Mouse (Mus musculus): ENCODE results near the gene Gm13283.
"Not testable (repeated sequence)": the region's sequence is repeated elsewhere in the genome, so short reads cannot be mapped to it uniquely, and the experiment has no call there.

Gm13283 gene

DNA sequence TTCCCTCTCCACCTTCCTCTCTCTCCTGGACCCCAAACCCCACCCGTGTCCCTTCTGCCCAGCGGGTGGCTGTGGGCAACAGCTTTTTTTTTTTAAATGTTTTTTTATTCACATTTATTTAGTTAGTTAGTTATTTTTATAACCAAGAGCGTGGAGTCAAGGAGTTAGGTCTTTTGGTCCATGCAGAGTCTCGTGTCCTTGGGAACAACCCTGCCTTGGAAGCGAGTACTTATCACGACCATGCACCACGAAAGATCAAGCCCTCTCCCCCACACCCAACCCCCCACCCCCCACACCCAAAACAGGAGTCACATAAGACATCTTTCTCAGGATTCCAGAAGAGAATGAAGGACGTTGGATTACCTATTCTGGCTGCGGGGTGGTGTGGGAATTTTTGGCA lies 2.4 kb downstream of the Gm13283 start:
- DNase-seq (ENCODE audit: low spot score in 2 of 2): peak in 1 of 2 experiments; percentile 69

DNA sequence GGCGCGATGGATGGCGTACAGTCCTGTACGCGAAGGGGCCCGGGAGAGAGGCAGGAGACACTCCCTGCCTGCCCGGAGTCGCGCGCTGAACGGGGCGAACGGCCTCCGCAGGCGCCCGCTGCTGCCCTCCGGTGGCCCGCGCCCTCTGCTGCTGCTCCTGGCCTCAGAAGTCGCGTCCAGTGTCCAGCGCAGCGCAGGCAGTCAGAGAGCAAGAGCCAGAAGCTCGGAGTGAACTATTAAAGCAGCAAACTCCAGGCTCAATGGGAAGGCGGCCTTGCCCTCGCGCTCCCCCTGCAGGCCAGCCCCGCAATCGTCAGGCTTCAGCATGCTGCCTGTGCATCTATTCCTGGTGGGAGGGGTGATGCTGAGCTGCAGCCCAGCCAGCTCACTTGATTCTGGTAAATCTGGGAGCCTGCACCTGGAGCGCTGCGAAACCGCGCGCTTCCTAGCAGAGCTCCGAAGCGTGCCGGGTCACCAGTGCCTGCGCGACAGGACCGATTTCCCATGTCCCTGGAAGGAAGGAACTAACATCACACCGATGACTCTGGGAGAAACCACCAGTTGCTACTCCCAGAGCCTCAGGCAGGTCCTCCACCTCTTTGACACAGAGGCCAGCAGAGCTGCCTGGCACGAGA lies 3.6 kb downstream of the Gm13283 start:
- DNase-seq (ENCODE audit: low spot score in 2 of 2): not testable (repeated sequence)

DNA sequence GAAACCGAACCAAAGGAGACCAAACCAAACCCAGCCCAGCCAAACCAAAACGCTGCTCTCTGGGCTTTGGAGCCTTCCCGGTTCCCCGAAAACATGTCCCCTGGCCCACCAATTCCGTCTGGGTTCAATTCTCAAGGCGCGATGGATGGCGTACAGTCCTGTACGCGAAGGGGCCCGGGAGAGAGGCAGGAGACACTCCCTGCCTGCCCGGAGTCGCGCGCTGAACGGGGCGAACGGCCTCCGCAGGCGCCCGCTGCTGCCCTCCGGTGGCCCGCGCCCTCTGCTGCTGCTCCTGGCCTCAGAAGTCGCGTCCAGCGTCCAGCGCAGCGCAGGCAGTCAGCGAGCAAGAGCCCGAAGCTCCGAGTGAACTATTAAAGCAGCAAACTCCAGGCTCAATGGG lies 13.6 kb downstream of the Gm13283 start, which contains the start of gene Gm13290:
Gene Gm13290 (plus strand): TSS at position 301 of the 400 bp plus-strand sequence.
- DNase-seq (ENCODE audit: low spot score in 2 of 2): not testable (repeated sequence)

DNA sequence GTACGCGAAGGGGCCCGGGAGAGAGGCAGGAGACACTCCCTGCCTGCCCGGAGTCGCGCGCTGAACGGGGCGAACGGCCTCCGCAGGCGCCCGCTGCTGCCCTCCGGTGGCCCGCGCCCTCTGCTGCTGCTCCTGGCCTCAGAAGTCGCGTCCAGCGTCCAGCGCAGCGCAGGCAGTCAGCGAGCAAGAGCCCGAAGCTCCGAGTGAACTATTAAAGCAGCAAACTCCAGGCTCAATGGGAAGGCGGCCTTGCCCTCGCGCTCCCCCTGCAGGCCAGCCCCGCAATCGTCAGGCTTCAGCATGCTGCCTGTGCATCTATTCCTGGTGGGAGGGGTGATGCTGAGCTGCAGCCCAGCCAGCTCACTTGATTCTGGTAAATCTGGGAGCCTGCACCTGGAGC lies 16.7 kb downstream of the Gm13283 start, which contains the start of gene Gm13289:
Gene Gm13289 (plus strand): TSS at position 301 of the 400 bp plus-strand sequence.
- not testable (repeated sequence) for DNase-seq (ENCODE audit: low spot score in 2 of 2)

DNA sequence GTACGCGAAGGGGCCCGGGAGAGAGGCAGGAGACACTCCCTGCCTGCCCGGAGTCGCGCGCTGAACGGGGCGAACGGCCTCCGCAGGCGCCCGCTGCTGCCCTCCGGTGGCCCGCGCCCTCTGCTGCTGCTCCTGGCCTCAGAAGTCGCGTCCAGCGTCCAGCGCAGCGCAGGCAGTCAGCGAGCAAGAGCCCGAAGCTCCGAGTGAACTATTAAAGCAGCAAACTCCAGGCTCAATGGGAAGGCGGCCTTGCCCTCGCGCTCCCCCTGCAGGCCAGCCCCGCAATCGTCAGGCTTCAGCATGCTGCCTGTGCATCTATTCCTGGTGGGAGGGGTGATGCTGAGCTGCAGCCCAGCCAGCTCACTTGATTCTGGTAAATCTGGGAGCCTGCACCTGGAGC lies 19.6 kb downstream of the Gm13283 start, which contains the start of gene Gm13272:
Gene Gm13272 (plus strand): TSS at position 301 of the 400 bp plus-strand sequence.
- DNase-seq (ENCODE audit: low spot score in 2 of 2): not testable (repeated sequence)

DNA sequence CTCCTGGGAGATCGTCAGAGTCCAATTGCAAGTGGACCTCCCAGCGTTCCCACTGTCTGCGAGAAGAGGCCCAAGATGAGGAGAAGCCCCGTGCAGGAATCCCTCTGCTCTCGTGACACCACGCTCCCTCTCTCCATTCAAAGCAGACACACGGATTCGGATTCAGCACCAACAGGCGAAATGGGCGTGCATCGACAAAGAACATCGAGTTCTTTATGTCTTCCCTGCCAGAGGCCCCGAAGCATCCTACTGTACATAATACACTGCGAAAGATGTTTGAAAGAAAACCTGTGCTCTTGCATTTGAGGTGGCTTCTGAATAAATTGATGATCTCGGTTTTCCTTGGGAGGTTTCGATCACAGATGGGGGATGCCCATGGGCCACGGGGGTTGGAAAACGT lies 20.4 kb downstream of the Gm13283 start:
- DNase-seq (ENCODE audit: low spot score in 2 of 2): peak in 1 of 2 experiments; percentile 62

DNA sequence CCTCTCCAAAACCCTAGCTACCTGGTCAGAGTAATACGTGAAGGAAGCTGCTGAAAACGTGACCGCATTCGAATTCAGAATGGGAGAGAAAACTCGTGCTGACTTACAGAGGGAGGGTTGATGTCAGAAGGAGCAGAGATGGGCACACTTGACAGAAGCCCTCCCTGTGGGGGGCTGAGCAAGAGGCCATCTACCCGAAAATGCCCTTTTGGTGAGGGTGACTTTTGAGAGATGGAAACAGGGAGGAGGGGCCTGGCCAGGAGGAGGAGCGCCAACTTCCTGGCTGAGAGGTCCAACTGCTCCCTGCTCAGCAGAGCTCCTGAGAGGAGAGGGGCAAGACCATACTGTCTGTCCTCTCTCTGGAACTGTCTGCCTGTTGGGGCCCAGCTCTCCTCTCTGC lies 21.9 kb downstream of the Gm13283 start, which contains the start of gene Ifnz:
Gene Ifnz (plus strand): TSS at position 301 of the 400 bp plus-strand sequence.
- not testable (repeated sequence) for DNase-seq (ENCODE audit: low spot score in 2 of 2)

DNA sequence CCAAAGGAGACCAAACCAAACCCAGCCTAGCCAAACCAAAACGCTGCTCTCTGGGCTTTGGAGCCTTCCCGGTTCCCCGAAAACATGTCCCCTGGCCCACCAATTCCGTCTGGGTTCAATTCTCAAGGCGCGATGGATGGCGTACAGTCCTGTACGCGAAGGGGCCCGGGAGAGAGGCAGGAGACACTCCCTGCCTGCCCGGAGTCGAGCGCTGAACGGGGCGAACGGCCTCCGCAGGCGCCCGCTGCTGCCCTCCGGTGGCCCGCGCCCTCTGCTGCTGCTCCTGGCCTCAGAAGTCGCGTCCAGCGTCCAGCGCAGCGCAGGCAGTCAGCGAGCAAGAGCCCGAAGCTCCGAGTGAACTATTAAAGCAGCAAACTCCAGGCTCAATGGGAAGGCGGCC lies 22.4 kb downstream of the Gm13283 start:
- not testable (repeated sequence) for DNase-seq (ENCODE audit: low spot score in 2 of 2)

DNA sequence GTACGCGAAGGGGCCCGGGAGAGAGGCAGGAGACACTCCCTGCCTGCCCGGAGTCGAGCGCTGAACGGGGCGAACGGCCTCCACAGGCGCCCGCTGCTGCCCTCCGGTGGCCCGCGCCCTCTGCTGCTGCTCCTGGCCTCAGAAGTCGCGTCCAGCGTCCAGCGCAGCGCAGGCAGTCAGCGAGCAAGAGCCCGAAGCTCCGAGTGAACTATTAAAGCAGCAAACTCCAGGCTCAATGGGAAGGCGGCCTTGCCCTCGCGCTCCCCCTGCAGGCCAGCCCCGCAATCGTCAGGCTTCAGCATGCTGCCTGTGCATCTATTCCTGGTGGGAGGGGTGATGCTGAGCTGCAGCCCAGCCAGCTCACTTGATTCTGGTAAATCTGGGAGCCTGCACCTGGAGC lies 25.5 kb downstream of the Gm13283 start, which contains the start of gene Gm13276:
Gene Gm13276 (plus strand): TSS at position 301 of the 400 bp plus-strand sequence.
- DNase-seq (ENCODE audit: low spot score in 2 of 2): not testable (repeated sequence)

DNA sequence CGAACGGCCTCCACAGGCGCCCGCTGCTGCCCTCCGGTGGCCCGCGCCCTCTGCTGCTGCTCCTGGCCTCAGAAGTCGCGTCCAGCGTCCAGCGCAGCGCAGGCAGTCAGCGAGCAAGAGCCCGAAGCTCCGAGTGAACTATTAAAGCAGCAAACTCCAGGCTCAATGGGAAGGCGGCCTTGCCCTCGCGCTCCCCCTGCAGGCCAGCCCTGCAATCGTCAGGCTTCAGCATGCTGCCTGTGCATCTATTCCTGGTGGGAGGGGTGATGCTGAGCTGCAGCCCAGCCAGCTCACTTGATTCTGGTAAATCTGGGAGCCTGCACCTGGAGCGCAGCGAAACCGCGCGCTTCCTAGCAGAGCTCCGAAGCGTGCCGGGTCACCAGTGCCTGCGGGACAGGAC lies 28.5 kb downstream of the Gm13283 start, which contains the start of gene Gm13277:
Gene Gm13277 (plus strand): TSS at position 231 of the 400 bp plus-strand sequence.
- DNase-seq (ENCODE audit: low spot score in 2 of 2): peak; percentile 61 to 76

DNA sequence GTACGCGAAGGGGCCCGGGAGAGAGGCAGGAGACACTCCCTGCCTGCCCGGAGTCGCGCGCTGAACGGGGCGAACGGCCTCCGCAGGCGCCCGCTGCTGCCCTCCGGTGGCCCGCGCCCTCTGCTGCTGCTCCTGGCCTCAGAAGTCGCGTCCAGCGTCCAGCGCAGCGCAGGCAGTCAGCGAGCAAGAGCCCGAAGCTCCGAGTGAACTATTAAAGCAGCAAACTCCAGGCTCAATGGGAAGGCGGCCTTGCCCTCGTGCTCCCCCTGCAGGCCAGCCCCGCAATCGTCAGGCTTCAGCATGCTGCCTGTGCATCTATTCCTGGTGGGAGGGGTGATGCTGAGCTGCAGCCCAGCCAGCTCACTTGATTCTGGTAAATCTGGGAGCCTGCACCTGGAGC lies 31.3 kb downstream of the Gm13283 start, which contains the start of gene Gm13278:
Gene Gm13278 (plus strand): TSS at position 301 of the 400 bp plus-strand sequence.
- DNase-seq (ENCODE audit: low spot score in 2 of 2): not testable (repeated sequence)

DNA sequence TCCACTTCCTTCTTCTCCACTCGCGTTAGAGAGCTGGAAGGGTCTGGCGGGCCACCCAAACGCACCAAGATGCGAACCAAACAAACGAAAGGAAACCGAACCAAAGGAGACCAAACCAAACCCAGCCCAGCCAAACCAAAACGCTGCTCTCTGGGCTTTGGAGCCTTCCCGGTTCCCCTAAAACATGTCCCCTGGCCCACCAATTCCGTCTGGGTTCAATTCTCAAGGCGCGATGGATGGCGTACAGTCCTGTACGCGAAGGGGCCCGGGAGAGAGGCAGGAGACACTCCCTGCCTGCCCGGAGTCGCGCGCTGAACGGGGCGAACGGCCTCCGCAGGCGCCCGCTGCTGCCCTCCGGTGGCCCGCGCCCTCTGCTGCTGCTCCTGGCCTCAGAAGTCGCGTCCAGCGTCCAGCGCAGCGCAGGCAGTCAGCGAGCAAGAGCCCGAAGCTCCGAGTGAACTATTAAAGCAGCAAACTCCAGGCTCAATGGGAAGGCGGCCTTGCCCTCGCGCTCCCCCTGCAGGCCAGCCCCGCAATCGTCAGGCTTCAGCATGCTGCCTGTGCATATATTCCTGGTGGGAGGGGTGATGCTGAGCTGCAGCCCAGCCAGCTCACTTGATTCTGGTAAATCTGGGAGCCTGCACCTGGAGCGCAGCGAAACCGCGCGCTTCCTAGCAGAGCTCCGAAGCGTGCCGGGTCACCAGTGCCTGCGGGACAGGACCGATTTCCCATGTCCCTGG lies 34.2 kb downstream of the Gm13283 start, which contains the start of gene Gm13275:
Gene Gm13275 (plus strand): TSS at position 552 of the 740 bp plus-strand sequence.
- DNase-seq (ENCODE audit: low spot score in 2 of 2): peak; percentile 59 to 89

DNA sequence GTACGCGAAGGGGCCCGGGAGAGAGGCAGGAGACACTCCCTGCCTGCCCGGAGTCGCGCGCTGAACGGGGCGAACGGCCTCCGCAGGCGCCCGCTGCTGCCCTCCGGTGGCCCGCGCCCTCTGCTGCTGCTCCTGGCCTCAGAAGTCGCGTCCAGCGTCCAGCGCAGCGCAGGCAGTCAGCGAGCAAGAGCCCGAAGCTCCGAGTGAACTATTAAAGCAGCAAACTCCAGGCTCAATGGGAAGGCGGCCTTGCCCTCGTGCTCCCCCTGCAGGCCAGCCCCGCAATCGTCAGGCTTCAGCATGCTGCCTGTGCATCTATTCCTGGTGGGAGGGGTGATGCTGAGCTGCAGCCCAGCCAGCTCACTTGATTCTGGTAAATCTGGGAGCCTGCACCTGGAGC lies 37.2 kb downstream of the Gm13283 start, which contains the start of gene Gm13279:
Gene Gm13279 (plus strand): TSS at position 301 of the 400 bp plus-strand sequence.
- DNase-seq (ENCODE audit: low spot score in 2 of 2): not testable (repeated sequence)

DNA sequence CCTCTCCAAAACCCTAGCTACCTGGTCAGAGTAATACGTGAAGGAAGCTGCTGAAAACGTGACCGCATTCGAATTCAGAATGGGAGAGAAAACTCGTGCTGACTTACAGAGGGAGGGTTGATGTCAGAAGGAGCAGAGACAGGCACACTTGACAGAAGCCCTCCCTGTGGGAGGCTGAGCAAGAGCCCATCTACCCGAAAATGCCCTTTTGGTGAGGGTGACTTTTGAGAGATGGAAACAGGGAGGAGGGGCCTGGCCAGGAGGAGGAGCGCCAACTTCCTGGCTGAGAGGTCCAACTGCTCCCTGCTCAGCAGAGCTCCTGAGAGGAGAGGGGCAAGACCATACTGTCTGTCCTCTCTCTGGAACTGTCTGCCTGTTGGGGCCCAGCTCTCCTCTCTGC lies 39.4 kb downstream of the Gm13283 start, which contains the start of gene Gm13285:
Gene Gm13285 (plus strand): TSS at position 301 of the 400 bp plus-strand sequence.
- not testable (repeated sequence) for DNase-seq (ENCODE audit: low spot score in 2 of 2)

DNA sequence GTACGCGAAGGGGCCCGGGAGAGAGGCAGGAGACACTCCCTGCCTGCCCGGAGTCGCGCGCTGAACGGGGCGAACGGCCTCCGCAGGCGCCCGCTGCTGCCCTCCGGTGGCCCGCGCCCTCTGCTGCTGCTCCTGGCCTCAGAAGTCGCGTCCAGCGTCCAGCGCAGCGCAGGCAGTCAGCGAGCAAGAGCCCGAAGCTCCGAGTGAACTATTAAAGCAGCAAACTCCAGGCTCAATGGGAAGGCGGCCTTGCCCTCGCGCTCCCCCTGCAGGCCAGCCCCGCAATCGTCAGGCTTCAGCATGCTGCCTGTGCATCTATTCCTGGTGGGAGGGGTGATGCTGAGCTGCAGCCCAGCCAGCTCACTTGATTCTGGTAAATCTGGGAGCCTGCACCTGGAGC lies 43.0 kb downstream of the Gm13283 start, which contains the start of gene Gm13287:
Gene Gm13287 (plus strand): TSS at position 301 of the 400 bp plus-strand sequence.
- not testable (repeated sequence) for DNase-seq (ENCODE audit: low spot score in 2 of 2)

DNA sequence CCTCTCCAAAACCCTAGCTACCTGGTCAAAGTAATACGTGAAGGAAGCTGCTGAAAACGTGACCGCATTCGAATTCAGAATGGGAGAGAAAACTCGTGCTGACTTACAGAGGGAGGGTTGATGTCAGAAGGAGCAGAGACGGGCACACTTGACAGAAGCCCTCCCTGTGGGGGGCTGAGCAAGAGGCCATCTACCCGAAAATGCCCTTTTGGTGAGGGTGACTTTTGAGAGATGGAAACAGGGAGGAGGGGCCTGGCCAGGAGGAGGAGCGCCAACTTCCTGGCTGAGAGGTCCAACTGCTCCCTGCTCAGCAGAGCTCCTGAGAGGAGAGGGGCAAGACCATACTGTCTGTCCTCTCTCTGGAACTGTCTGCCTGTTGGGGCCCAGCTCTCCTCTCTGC lies 45.3 kb downstream of the Gm13283 start, which contains the start of gene Gm13288:
Gene Gm13288 (plus strand): TSS at position 301 of the 400 bp plus-strand sequence.
- not testable (repeated sequence) for DNase-seq (ENCODE audit: low spot score in 2 of 2)

DNA sequence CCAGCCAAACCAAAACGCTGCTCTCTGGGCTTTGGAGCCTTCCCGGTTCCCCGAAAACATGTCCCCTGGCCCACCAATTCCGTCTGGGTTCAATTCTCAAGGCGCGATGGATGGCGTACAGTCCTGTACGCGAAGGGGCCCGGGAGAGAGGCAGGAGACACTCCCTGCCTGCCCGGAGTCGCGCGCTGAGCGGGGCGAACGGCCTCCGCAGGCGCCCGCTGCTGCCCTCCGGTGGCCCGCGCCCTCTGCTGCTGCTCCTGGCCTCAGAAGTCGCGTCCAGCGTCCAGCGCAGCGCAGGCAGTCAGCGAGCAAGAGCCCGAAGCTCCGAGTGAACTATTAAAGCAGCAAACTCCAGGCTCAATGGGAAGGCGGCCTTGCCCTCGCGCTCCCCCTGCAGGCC lies 45.8 kb downstream of the Gm13283 start:
- DNase-seq (ENCODE audit: low spot score in 2 of 2): not testable (repeated sequence)
